Mouse (Mus musculus) right cerebral cortex, postnatal 14 days (tissue): Measurements from ENCODE around the gene Gm1113.

Experiments used
- DNase-seq: peaks from one replicate; pipeline ENCODE4 v3.0.0; 2022

Gene Gm1113

GRCm38 (mm10) chr9:35523941-35524411, 5.9 kb upstream of the Gm1113 start:
- DNase-seq, result peak; percentile 76

- DNase-seq, result peak; percentile 28
Observed at GRCm38 (mm10) chr9:35523541-35523940, 5.5 kb upstream of the Gm1113 start.

- no peak for DNase-seq
Observed at GRCm38 (mm10) chr9:35522821-35523515, 4.9 kb upstream of the Gm1113 start.

- DNase-seq, result no peak
Observed at GRCm38 (mm10) chr9:35522241-35522640, 4.2 kb upstream of the Gm1113 start.

GRCm38 (mm10) chr9:35520631-35521348, 2.7 kb upstream of the Gm1113 start:
- no peak for DNase-seq

GRCm38 (mm10) chr9:35516711-35517110, 1.4 kb downstream of the Gm1113 start:
- no peak for DNase-seq

- DNase-seq, result no peak
Observed at GRCm38 (mm10) chr9:35516182-35516581, 1.9 kb downstream of the Gm1113 start.

- DNase-seq, result no peak
Observed at GRCm38 (mm10) chr9:35513900-35514299, 4.2 kb downstream of the Gm1113 start.

- DNase-seq, result peak; percentile 14
Observed at GRCm38 (mm10) chr9:35508234-35508633, 9.8 kb downstream of the Gm1113 start.

- no peak for DNase-seq
Observed at GRCm38 (mm10) chr9:35502361-35503000, 15.6 kb downstream of the Gm1113 start.

- no peak for DNase-seq
Observed at GRCm38 (mm10) chr9:35499946-35500345, 18.1 kb downstream of the Gm1113 start.

- DNase-seq, result no peak
Observed at GRCm38 (mm10) chr9:35495471-35495870, 22.6 kb downstream of the Gm1113 start.

- DNase-seq, result no peak
Observed at GRCm38 (mm10) chr9:35494937-35495336, 23.1 kb downstream of the Gm1113 start.

GRCm38 (mm10) chr9:35493733-35494092, 24.4 kb downstream of the Gm1113 start:
- DNase-seq, result no peak

- no peak for DNase-seq
Observed at GRCm38 (mm10) chr9:35493033-35493732, 24.9 kb downstream of the Gm1113 start.

GRCm38 (mm10) chr9:35491109-35491866, 26.8 kb downstream of the Gm1113 start:
- no peak for DNase-seq

GRCm38 (mm10) chr9:35488496-35488895, 29.6 kb downstream of the Gm1113 start:
- peak; percentile 25 for DNase-seq

- DNase-seq, result no peak
Observed at GRCm38 (mm10) chr9:35486616-35487015, 31.5 kb downstream of the Gm1113 start.

GRCm38 (mm10) chr9:35483949-35484348, 34.1 kb downstream of the Gm1113 start:
- no peak for DNase-seq

GRCm38 (mm10) chr9:35482014-35482898, 35.8 kb downstream of the Gm1113 start:
- no peak for DNase-seq

GRCm38 (mm10) chr9:35479456-35479855, 38.6 kb downstream of the Gm1113 start:
- DNase-seq, result no peak
